Mouse (Mus musculus): ENCODE results near the gene Calcoco1.

Calcoco1 gene

GRCm38 (mm10) chr15:102721980-102722475 lies at the start of gene Calcoco1:
Calcoco1 (minus strand) TSS chr15:102722178.
- in situ Hi-C loops (cut with MboI; ENCODE audit: unreplicated experiment in 2 of 2): no loop called here

GRCm38 (mm10) chr15:102770866-102771265 lies 48.9 kb upstream of the Calcoco1 start:
- in situ Hi-C loops (cut with MboI; ENCODE audit: unreplicated experiment in 2 of 2): loop anchor here (10.0 to 25.0 kb wide), 3 partner anchors 374 to 1434 kb away; partner anchors contain the start of gene Zfp385a (in 1 of the 2)

- in situ Hi-C loops (cut with MboI; ENCODE audit: unreplicated experiment in 2 of 2): loop anchor here (10.0 to 25.0 kb wide), 4 partner anchors 200 to 1428 kb away; partner anchors contain the start of genes Hoxc10 (in 1 of the 2), Hoxc5 (in 1 of the 2) and Zfp385a (in 1 of the 2)
These were observed 43.2 kb upstream of the Calcoco1 start for GRCm38 (mm10) chr15:102765207-102765606.

- in situ Hi-C loops (cut with MboI; ENCODE audit: unreplicated experiment in 2 of 2): loop anchor here (10.0 to 25.0 kb wide), 4 partner anchors 203 to 1425 kb away; partner anchors contain the start of genes Hoxc10 (in 1 of the 2), Hoxc5 (in 1 of the 2) and Zfp385a (in 1 of the 2)
These were observed 39.9 kb upstream of the Calcoco1 start for GRCm38 (mm10) chr15:102761745-102762378.

GRCm38 (mm10) chr15:102757686-102758085 lies 35.7 kb upstream of the Calcoco1 start:
- in situ Hi-C loops (cut with MboI; ENCODE audit: unreplicated experiment in 2 of 2): loop anchor here (25.0 kb wide), 2 partner anchors 580 to 1420 kb away; partner anchors contain the start of gene Zfp385a (in 1 of the 2)

GRCm38 (mm10) chr15:102755053-102755452 lies 33.1 kb upstream of the Calcoco1 start:
- in situ Hi-C loops (cut with MboI; ENCODE audit: unreplicated experiment in 2 of 2): loop anchor here (25.0 kb wide), 2 partner anchors 582 to 1418 kb away; partner anchors contain the start of gene Zfp385a (in 1 of the 2)

- in situ Hi-C loops (cut with MboI; ENCODE audit: unreplicated experiment in 2 of 2): loop anchor here (25.0 kb wide), 2 partner anchors 583 to 1417 kb away; partner anchors contain the start of gene Zfp385a (in 1 of the 2)
These were observed 32.4 kb upstream of the Calcoco1 start for GRCm38 (mm10) chr15:102754361-102754760.

- in situ Hi-C loops (cut with MboI; ENCODE audit: unreplicated experiment in 2 of 2): loop anchor here (25.0 kb wide), 2 partner anchors 584 to 1416 kb away; partner anchors contain the start of gene Zfp385a (in 1 of the 2)
These were observed 31.2 kb upstream of the Calcoco1 start for GRCm38 (mm10) chr15:102753170-102753569.

- in situ Hi-C loops (cut with MboI; ENCODE audit: unreplicated experiment in 2 of 2): loop anchor here (25.0 kb wide), 2 partner anchors 585 to 1415 kb away; partner anchors contain the start of gene Zfp385a (in 1 of the 2)
These were observed 30.2 kb upstream of the Calcoco1 start for GRCm38 (mm10) chr15:102752164-102752563.

- in situ Hi-C loops (cut with MboI; ENCODE audit: unreplicated experiment in 2 of 2): loop anchor here (25.0 kb wide), 2 partner anchors 587 to 1413 kb away; partner anchors contain the start of gene Zfp385a (in 1 of the 2)
These were observed 28.3 kb upstream of the Calcoco1 start for GRCm38 (mm10) chr15:102750241-102750640.

- in situ Hi-C loops (cut with MboI; ENCODE audit: unreplicated experiment in 2 of 2): no loop called here
These were observed 27.1 kb upstream of the Calcoco1 start for GRCm38 (mm10) chr15:102749103-102749502.

- in situ Hi-C loops (cut with MboI; ENCODE audit: unreplicated experiment in 2 of 2): no loop called here
These were observed 25.9 kb upstream of the Calcoco1 start for GRCm38 (mm10) chr15:102747853-102748252.

- in situ Hi-C loops (cut with MboI; ENCODE audit: unreplicated experiment in 2 of 2): no loop called here
These were observed 25.3 kb upstream of the Calcoco1 start for GRCm38 (mm10) chr15:102747286-102747640.

- in situ Hi-C loops (cut with MboI; ENCODE audit: unreplicated experiment in 2 of 2): no loop called here
These were observed 24.7 kb upstream of the Calcoco1 start for GRCm38 (mm10) chr15:102746488-102747285.

GRCm38 (mm10) chr15:102746126-102746487 lies 24.1 kb upstream of the Calcoco1 start:
- in situ Hi-C loops (cut with MboI; ENCODE audit: unreplicated experiment in 2 of 2): no loop called here

- in situ Hi-C loops (cut with MboI; ENCODE audit: unreplicated experiment in 2 of 2): no loop called here
These were observed 23.4 kb upstream of the Calcoco1 start for GRCm38 (mm10) chr15:102745387-102745786.

GRCm38 (mm10) chr15:102744831-102745230 lies 22.9 kb upstream of the Calcoco1 start:
- in situ Hi-C loops (cut with MboI; ENCODE audit: unreplicated experiment in 2 of 2): loop anchor here (5.0 kb wide), 1 partner anchor 48 kb away; no protein-coding TSS in a partner anchor

GRCm38 (mm10) chr15:102744416-102744815 lies 22.4 kb upstream of the Calcoco1 start:
- in situ Hi-C loops (cut with MboI; ENCODE audit: unreplicated experiment in 2 of 2): loop anchor here (5.0 kb wide), 1 partner anchor 47 kb away; no protein-coding TSS in a partner anchor

- in situ Hi-C loops (cut with MboI; ENCODE audit: unreplicated experiment in 2 of 2): loop anchor here (5.0 kb wide), 1 partner anchor 47 kb away; no protein-coding TSS in a partner anchor
These were observed 22.0 kb upstream of the Calcoco1 start for GRCm38 (mm10) chr15:102743996-102744395.

GRCm38 (mm10) chr15:102743196-102743595 lies 21.2 kb upstream of the Calcoco1 start:
- in situ Hi-C loops (cut with MboI; ENCODE audit: unreplicated experiment in 2 of 2): loop anchor here (5.0 kb wide), 1 partner anchor 46 kb away; no protein-coding TSS in a partner anchor

All from v-Abl transformed pro-B cells (cell line).